Mouse (Mus musculus): Measurements from ENCODE around the gene Cdk5r1. TPM values are rescaled to one million over a fixed set of nuclear protein-coding genes. Genes with fewer than 3 reads are reported as not detected.

Gene Cdk5r1
- total and polyA plus RNA-seq, 3 experiments, result 1.1 to 1.2 TPM; not detected in 1

DNA sequence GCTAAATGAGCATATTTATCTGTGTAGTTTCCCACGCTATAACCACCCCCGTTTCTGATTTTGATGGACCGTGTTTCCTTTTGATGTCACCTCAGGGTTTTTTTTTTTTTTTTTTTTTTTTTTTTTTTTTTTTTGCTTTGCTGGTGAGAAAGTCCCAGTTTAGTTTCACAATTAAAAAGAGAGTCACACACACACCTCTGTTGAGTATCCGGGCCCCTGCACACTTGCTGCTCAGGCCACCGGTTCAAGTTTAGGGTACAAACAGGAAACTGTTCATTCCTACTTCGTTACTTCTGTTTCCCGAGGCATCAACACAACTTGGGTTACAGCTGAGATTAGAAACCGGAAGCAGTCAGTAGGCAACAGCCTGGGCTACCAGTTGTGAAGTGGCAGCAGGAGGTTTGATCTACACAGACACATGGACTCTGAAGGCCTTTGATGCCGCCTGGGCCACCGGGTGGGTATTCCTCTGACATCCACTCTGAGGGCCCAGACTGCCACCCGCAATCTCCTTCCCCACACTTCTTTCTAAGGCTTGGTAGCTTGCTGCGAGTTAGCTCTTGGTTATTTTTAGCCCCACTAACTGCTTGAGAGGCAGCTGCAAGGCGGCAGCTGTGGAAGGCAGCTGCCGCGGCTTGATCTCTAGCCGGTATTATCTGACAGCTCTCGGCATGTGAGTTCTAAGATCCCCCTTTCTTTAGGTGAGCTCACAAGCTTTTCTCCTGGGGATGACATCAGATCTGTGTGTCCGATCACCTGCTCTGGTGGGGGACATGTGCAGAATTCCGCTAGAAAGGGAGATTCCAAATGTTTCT, 31.7 kb downstream of the Cdk5r1 start:
- Histone ChIP-seq H3K79me2 (ENCODE audit: control insufficient read depth, insufficient read depth, low read length, poor library complexity) (no peaks in the 10 kb centered on the region), H3K4me1 (ENCODE audit: control insufficient read depth in 1 of 2, insufficient read depth in 2 of 2, low read length in 2 of 2) (no peaks in the 10 kb centered on the region), H3K27me3 (ENCODE audit: control insufficient read depth in 1 of 2, insufficient read depth in 2 of 2, low read length in 2 of 2) (no peaks in the 10 kb centered on the region), H3K9me3 (replicated peaks; ENCODE audit: insufficient read depth, low read length) (no peaks in the 10 kb centered on the region), H3K36me3 (ENCODE audit: control insufficient read depth in 1 of 2, insufficient read depth in 2 of 2, low read length in 2 of 2) (no peaks in the 10 kb centered on the region), H3K4me3 (ENCODE audit: control insufficient read depth in 1 of 2, insufficient read depth in 1 of 2, low read depth in 2 of 2, low read length in 2 of 2) (no peak overlapping the region), H3K27ac (ENCODE audit: control insufficient read depth, low read depth, low read length) (no peak overlapping the region), H3K9ac (ENCODE audit: control insufficient read depth, low read depth, low read length, poor library complexity, severe bottlenecking) (no peak overlapping the region)
- no peak for TF ChIP-seq POLR2AphosphoS2 (IDR thresholded peaks at IDR 0.05; ENCODE audit: low read length)
- no peak for TF ChIP-seq KAT2A (conservative IDR thresholded peaks at IDR 0.05; ENCODE audit: low read depth, low read length)
- no peak for TF ChIP-seq CHD2 (IDR thresholded peaks at IDR 0.05; ENCODE audit: low read length)
- TF ChIP-seq POLR2AphosphoS5 (IDR thresholded peaks at IDR 0.05; ENCODE audit: borderline replicate concordance, low read depth, low read length), result no peak
- TF ChIP-seq TBP (IDR thresholded peaks at IDR 0.05; ENCODE audit: low read depth, low read length), result no peak
- TF ChIP-seq ZNF384 (IDR thresholded peaks at IDR 0.05; ENCODE audit: low read depth, low read length), result peak; percentile 57
- no peak for TF ChIP-seq USF2 (IDR thresholded peaks at IDR 0.05; ENCODE audit: borderline replicate concordance in 1 of 2, insufficient read depth in 1 of 2, low read depth in 1 of 2, low read length in 2 of 2)
- no peak for TF ChIP-seq MYB (IDR thresholded peaks at IDR 0.05; ENCODE audit: low read depth, low read length)
- TF ChIP-seq NELFE (IDR thresholded peaks at IDR 0.05; ENCODE audit: low read depth, low read length), result no peak
- no peak for DNase-seq (ENCODE audit: low read depth, low spot score)

DNA sequence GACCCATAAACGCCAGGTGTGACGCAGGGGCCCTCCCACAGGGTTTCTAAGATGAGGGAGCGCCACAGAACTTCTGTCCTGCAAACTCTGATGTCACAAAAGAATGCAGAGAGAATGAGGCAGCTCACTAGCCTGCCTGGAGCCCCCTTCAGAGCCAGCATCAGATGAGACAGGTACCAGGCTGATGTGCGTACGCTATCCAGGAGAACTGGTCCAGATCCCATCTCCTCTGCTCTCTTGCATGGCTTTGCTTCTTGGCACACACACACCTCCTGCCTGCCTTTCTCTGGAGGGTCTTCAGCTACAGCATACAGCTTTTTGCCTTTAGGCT, 32.3 kb downstream of the Cdk5r1 start:
- Histone ChIP-seq H3K4me1 (ENCODE audit: control insufficient read depth in 1 of 2, insufficient read depth in 2 of 2, low read length in 2 of 2) (no peaks in the 10 kb centered on the region), H3K9ac (ENCODE audit: control insufficient read depth, low read depth, low read length, poor library complexity, severe bottlenecking) (no peak overlapping the region), H3K27ac (ENCODE audit: control insufficient read depth, low read depth, low read length) (no peak overlapping the region), H3K27me3 (ENCODE audit: control insufficient read depth in 1 of 2, insufficient read depth in 2 of 2, low read length in 2 of 2) (no peaks in the 10 kb centered on the region), H3K9me3 (replicated peaks; ENCODE audit: insufficient read depth, low read length) (no peaks in the 10 kb centered on the region), H3K36me3 (ENCODE audit: control insufficient read depth in 1 of 2, insufficient read depth in 2 of 2, low read length in 2 of 2) (no peaks in the 10 kb centered on the region), H3K4me3 (ENCODE audit: control insufficient read depth in 1 of 2, insufficient read depth in 1 of 2, low read depth in 2 of 2, low read length in 2 of 2) (no peak overlapping the region), H3K79me2 (ENCODE audit: control insufficient read depth, insufficient read depth, low read length, poor library complexity) (no peaks in the 10 kb centered on the region)
- no peak for DNase-seq (ENCODE audit: low read depth, low spot score)
- TF ChIP-seq CTCF (IDR thresholded peaks at IDR 0.05 in 2 of 3, conservative IDR thresholded peaks at IDR 0.05 in 1 of 3; ENCODE audit: control insufficient read depth in 1 of 3, insufficient read depth in 1 of 3, low read depth in 2 of 3, low read length in 3 of 3, poor library complexity in 1 of 3, severe bottlenecking in 1 of 3) (no peak), USF1 (IDR thresholded peaks at IDR 0.05; ENCODE audit: low read depth, low read length) (no peak), MAFK (IDR thresholded peaks at IDR 0.05; ENCODE audit: borderline replicate concordance, low read depth, low read length) (no peak), JUND (IDR thresholded peaks at IDR 0.05; ENCODE audit: low read depth, low read length) (no peak), POLR2AphosphoS2 (IDR thresholded peaks at IDR 0.05; ENCODE audit: low read length) (no peak), MAZ (IDR thresholded peaks at IDR 0.05; ENCODE audit: low read depth, low read length) (no peak), ZMIZ1 (IDR thresholded peaks at IDR 0.05; ENCODE audit: low read depth, low read length) (no peak), E2F4 (IDR thresholded peaks at IDR 0.05; ENCODE audit: borderline replicate concordance, low read depth, low read length) (no peak), GATA1 (IDR thresholded peaks at IDR 0.05; ENCODE audit: low read depth, low read length) (no peak), MXI1 (IDR thresholded peaks at IDR 0.05; ENCODE audit: low read depth, low read length) (no peak), BHLHE40 (IDR thresholded peaks at IDR 0.05; ENCODE audit: borderline replicate concordance, low read depth, low read length) (no peak), CHD2 (IDR thresholded peaks at IDR 0.05; ENCODE audit: low read length) (no peak), POLR2AphosphoS5 (IDR thresholded peaks at IDR 0.05; ENCODE audit: borderline replicate concordance, low read depth, low read length) (no peak)

Data from MEL (cell line).